Mouse (Mus musculus) heart, adult 2 months (tissue): ENCODE data around the gene 4930402H24Rik.

Source experiments
- CTCF ChIP-seq: fragments of 200-600 bp; IDR thresholded peaks from 2 replicates; pipeline ENCODE4 v1.8.1; 2022; ENCODE audit warnings: antibody characterized with exemption, mild to moderate bottlenecking, moderate library complexity
- EP300 ChIP-seq: fragments of 200-500 bp; IDR thresholded peaks from 2 replicates; pipeline ENCODE4 v1.6.1; 2011; ENCODE audit warnings: low read depth, low read length, control low read depth; ENCODE audit not compliant: insufficient read depth
- POLR2A ChIP-seq: fragments of 200-500 bp; IDR thresholded peaks from 2 replicates; pipeline ENCODE4 v1.6.1; 2011; ENCODE audit warnings: mild to moderate bottlenecking, low read depth, low read length, control low read depth; ENCODE audit not compliant: insufficient read depth

DNA sequence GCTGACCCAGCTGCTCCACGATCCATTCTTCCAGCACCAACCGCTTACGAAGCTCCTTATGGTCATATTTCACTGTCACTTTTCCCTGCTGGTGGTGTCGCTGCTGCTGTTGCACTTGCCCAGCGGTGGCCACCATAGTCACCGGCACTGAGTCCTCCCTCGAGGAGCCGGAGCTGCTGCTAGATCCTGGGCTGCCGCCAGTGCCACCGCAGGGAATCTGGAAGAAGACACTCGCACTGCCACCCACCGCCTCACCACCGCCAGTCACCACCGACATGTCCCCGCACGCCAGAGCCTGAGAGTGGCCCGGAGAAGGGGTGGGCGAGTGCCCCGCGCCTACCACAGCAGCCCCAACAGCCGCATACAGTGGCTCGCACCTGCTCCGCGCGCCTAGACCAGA lies 102.5 kb downstream of the 4930402H24Rik start:
- TF ChIP-seq POLR2A (no peak), CTCF (no peak), EP300 (no peak)
